Comparison of ENCODE assay signal across 33 mouse cellular contexts in the genomic region with DNA sequence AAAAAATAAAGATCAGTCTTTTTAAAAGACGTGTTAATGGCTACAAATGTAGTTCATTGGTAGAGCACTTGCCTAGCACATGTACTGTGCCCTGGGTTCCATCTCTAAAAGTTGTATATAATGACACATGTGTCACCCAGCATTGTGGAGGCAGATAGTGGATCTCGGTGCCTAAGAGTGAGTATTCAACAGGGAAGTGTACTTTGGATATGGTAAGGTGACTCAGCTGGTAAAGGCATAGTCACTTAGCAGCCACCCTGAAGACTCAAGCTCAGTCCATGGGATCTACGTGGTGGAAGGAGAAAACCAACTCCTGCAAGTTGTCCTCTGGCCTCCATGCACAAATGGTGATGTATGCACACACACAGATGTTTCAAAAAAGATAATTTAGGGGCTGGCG. TPM values are rescaled to one million over a fixed set of nuclear protein-coding genes. Genes with fewer than 3 reads are reported as not detected.
A peak's percentile ranks its signal among the peaks of the same experiment; 100 is the strongest.
DNase-seq lines count a peak whose midpoint lies in the region; ATAC-seq and TF ChIP-seq lines count a peak whose summit lies in the region.
"Had no signal": no experiment of that assay in that cellular context is flagged by ENCODE, and none has a peak within 500 bp of the region (broad histone marks: within the 10 kb centered on the region; RNA-seq: fewer than 3 reads in every experiment).

No protein-coding gene starts in this region.

- no peak for TF ChIP-seq EP300 in liver, postnatal 0 days (IDR thresholded peaks at IDR 0.05; ENCODE audit: low read depth)
- TF ChIP-seq EP300 in MEL (IDR thresholded peaks at IDR 0.05; ENCODE audit: low read depth in 1 of 2, low read length in 2 of 2): no peak
- no peak for TF ChIP-seq EP300 in liver, embryonic 14.5 days (IDR thresholded peaks at IDR 0.05; ENCODE audit: low read depth)

- no peak for TF ChIP-seq POLR2A in MEL (IDR thresholded peaks at IDR 0.05; ENCODE audit: control insufficient read depth in 1 of 2, insufficient read depth in 1 of 2, low read depth in 1 of 2, low read length in 2 of 2, poor library complexity in 1 of 2)

- H3K9me3 ChIP-seq in liver, embryonic 12.5 days (replicated peaks): no peaks in the 10 kb centered on the region
- no peaks in the 10 kb centered on the region for H3K9me3 ChIP-seq in liver, postnatal 0 days (ENCODE audit: low read length)
- H3K9me3 ChIP-seq in MEL (replicated peaks; ENCODE audit: insufficient read depth, low read length): no peaks in the 10 kb centered on the region
- H3K9me3 ChIP-seq in liver, embryonic 14.5 days (ENCODE audit: control insufficient read depth, low read length): no peaks in the 10 kb centered on the region; the same call in 1 of the 2 replicates
- H3K9me3 ChIP-seq: embryonic facial prominence, embryonic 15.5 days had no signal

- intact Hi-C loops in heart, postnatal 36 days (cut with DNase I): loop anchor here (5.0 kb wide), 1 partner anchor 62 kb away; no protein-coding TSS in a partner anchor

- peak; percentile 80 for DNase-seq in heart, adult 11 months
- DNase-seq in heart, postnatal 36 days: no peak
- DNase-seq in liver, postnatal 0 days: no peak
- peak; percentile 34 for DNase-seq in MEL (ENCODE audit: low read depth, low spot score)
- no peak for DNase-seq in liver, embryonic 14.5 days (ENCODE audit: low read depth in 3 of 3, low spot score in 3 of 3)
- no peak for DNase-seq in spleen, adult 18-20 months
- DNase-seq: adrenal gland, adult 8-10 months; adrenal gland, postnatal 25 days; B cell, adult 2 months; cerebellum, adult 11 months; cerebellum, adult 18-20 months; cerebellum, adult 8-10 months; cerebellum, adult 9-11 months; cerebellum, postnatal 14 days; cerebellum, postnatal 36 days; embryo, embryonic 11 days had no signal

- no peak overlapping the region for H3K9ac ChIP-seq in liver, embryonic 12.5 days
- H3K9ac ChIP-seq in liver, postnatal 0 days (replicated peaks): no peak overlapping the region
- H3K9ac ChIP-seq in MEL (ENCODE audit: control insufficient read depth, low read depth, low read length, poor library complexity, severe bottlenecking): no peak overlapping the region
- no peak overlapping the region for H3K9ac ChIP-seq in liver, embryonic 14.5 days (replicated peaks)
- H3K9ac ChIP-seq: embryonic facial prominence, embryonic 13.5 days; embryonic facial prominence, embryonic 15.5 days; forebrain, embryonic 12.5 days had no signal

- peaks cover 73% of the 10 kb centered on the region for H3K36me3 ChIP-seq in liver, embryonic 12.5 days
- H3K36me3 ChIP-seq in liver, postnatal 0 days (replicated peaks; ENCODE audit: insufficient read depth, low read length): peaks cover 56% of the 10 kb centered on the region
- peaks cover 0 to 45% of the 10 kb centered on the region in 2 experiments; a peak in 2 of 4 replicates for H3K36me3 ChIP-seq in MEL (ENCODE audit: control insufficient read depth in 1 of 2, insufficient read depth in 2 of 2, low read length in 2 of 2)
- H3K36me3 ChIP-seq in liver, embryonic 14.5 days (replicated peaks; ENCODE audit: control insufficient read depth, insufficient read depth, low read depth): peaks cover 52% of the 10 kb centered on the region

- 61% methylated on average over 4 of the region's 4 CpGs for WGBS in liver, embryonic 12.5 days (ENCODE audit: insufficient replicate concordance)
- 79% methylated on average over 4 of the region's 4 CpGs for WGBS in liver, postnatal 0 days (ENCODE audit: insufficient replicate concordance)
- WGBS in liver, embryonic 14.5 days (ENCODE audit: insufficient replicate concordance): 58% methylated on average over 4 of the region's 4 CpGs

- no peak overlapping the region for H3K4me3 ChIP-seq in liver, embryonic 12.5 days
- no peak overlapping the region for H3K4me3 ChIP-seq in liver, postnatal 0 days (ENCODE audit: low read depth, low read length)
- no peak overlapping the region for H3K4me3 ChIP-seq in MEL (ENCODE audit: control insufficient read depth in 1 of 2, insufficient read depth in 1 of 2, low read depth in 2 of 2, low read length in 2 of 2)
- H3K4me3 ChIP-seq in liver, embryonic 14.5 days (ENCODE audit: insufficient read depth in 1 of 2, low read depth in 2 of 2, low read length in 2 of 2): no peak overlapping the region
- H3K4me3 ChIP-seq: embryonic facial prominence, embryonic 13.5 days; embryonic facial prominence, embryonic 15.5 days; erythroblast, embryonic 14.5 days; forebrain, embryonic 10.5 days; forebrain, embryonic 12.5 days had no signal

- no peaks in the 10 kb centered on the region for H3K79me2 ChIP-seq in MEL (ENCODE audit: control insufficient read depth, insufficient read depth, low read length, poor library complexity)

- no peak for TF ChIP-seq CTCF in liver, postnatal 0 days (IDR thresholded peaks at IDR 0.05; ENCODE audit: low read depth)
- TF ChIP-seq CTCF in MEL (IDR thresholded peaks at IDR 0.05 in 2 of 3, conservative IDR thresholded peaks at IDR 0.05 in 1 of 3; ENCODE audit: control insufficient read depth in 1 of 3, insufficient read depth in 1 of 3, low read depth in 2 of 3, low read length in 3 of 3, poor library complexity in 1 of 3, severe bottlenecking in 1 of 3): no peak
- TF ChIP-seq CTCF in liver, embryonic 14.5 days (IDR thresholded peaks at IDR 0.05; ENCODE audit: low read depth): no peak

- no peak overlapping the region for H3K4me2 ChIP-seq in liver, embryonic 12.5 days
- no peak overlapping the region for H3K4me2 ChIP-seq in liver, postnatal 0 days (ENCODE audit: low read depth, low read length)
- no peak overlapping the region for H3K4me2 ChIP-seq in liver, embryonic 14.5 days (ENCODE audit: low read depth)
- H3K4me2 ChIP-seq: embryonic facial prominence, embryonic 13.5 days; embryonic facial prominence, embryonic 15.5 days; forebrain, embryonic 12.5 days had no signal

- no peaks in the 10 kb centered on the region for H3K27me3 ChIP-seq in liver, embryonic 12.5 days (replicated peaks)
- H3K27me3 ChIP-seq in liver, postnatal 0 days (ENCODE audit: insufficient read depth, low read length): no peaks in the 10 kb centered on the region
- no peaks in the 10 kb centered on the region for H3K27me3 ChIP-seq in MEL (ENCODE audit: control insufficient read depth in 1 of 2, insufficient read depth in 2 of 2, low read length in 2 of 2)
- no peaks in the 10 kb centered on the region for H3K27me3 ChIP-seq in liver, embryonic 14.5 days (ENCODE audit: control insufficient read depth, insufficient read depth, low read length)
- H3K27me3 ChIP-seq: embryonic facial prominence, embryonic 13.5 days; embryonic facial prominence, embryonic 15.5 days; forebrain, embryonic 12.5 days; Patski had no signal

- H3K27ac ChIP-seq in liver, embryonic 12.5 days: peak overlapping the region; percentile 17; the same call in 1 of the 2 replicates
- H3K27ac ChIP-seq in liver, postnatal 0 days (ENCODE audit: low read depth): no peak overlapping the region
- no peak overlapping the region for H3K27ac ChIP-seq in MEL (ENCODE audit: control insufficient read depth, low read depth, low read length)
- H3K27ac ChIP-seq in liver, embryonic 14.5 days: no peak overlapping the region
- H3K27ac ChIP-seq: embryonic facial prominence, embryonic 13.5 days; embryonic facial prominence, embryonic 15.5 days; forebrain, embryonic 10.5 days; forebrain, embryonic 12.5 days had no signal

- peak; percentile 35; the same call in 1 of the 2 replicates for ATAC-seq in liver, embryonic 12.5 days
- no peak for ATAC-seq in liver, postnatal 0 days
- peak; percentile 28; the same call in 1 of the 2 replicates for ATAC-seq in liver, embryonic 14.5 days (ENCODE audit: insufficient read depth)
- no peak for ATAC-seq in CD4-positive, CD25-positive, alpha-beta regulatory T cell, adult 4 months
- ATAC-seq: activated CD4-positive, CD25-positive, alpha-beta regulatory T cell, adult 4 months; forebrain, embryonic 14.5 days; Patski had no signal

- H3K4me1 ChIP-seq in liver, embryonic 12.5 days: peaks cover 17% of the 10 kb centered on the region
- H3K4me1 ChIP-seq in liver, postnatal 0 days (ENCODE audit: insufficient read depth): no peaks in the 10 kb centered on the region
- H3K4me1 ChIP-seq in MEL (ENCODE audit: control insufficient read depth in 1 of 2, insufficient read depth in 2 of 2, low read length in 2 of 2): 0 out of 4 replicates have a peak, but pooled peaks cover 0 to 3% of the 10 kb centered on the region in 2 experiments
- peaks cover 0 to 5% of the 10 kb centered on the region in 2 experiments; a peak in 1 of 4 replicates for H3K4me1 ChIP-seq in liver, embryonic 14.5 days (replicated peaks; ENCODE audit: control insufficient read depth in 2 of 2, insufficient read depth in 2 of 2, low read length in 1 of 2)
- H3K4me1 ChIP-seq: embryonic facial prominence, embryonic 13.5 days; embryonic facial prominence, embryonic 15.5 days; forebrain, embryonic 10.5 days; forebrain, embryonic 12.5 days had no signal

- no peak for TF ChIP-seq RAD21 in MEL (IDR thresholded peaks at IDR 0.05; ENCODE audit: low read depth, low read length)

TF ChIP-seq in MEL, 35 proteins besides CTCF, POLR2A, EP300 and RAD21 (continues in another document):
- TF ChIP-seq BHLHE40 (IDR thresholded peaks at IDR 0.05; ENCODE audit: borderline replicate concordance, low read depth, low read length): no peak
- no peak for TF ChIP-seq SMC3 (IDR thresholded peaks at IDR 0.05; ENCODE audit: low read depth, low read length)
- TF ChIP-seq TAL1 (IDR thresholded peaks at IDR 0.05; ENCODE audit: low read length): 0 out of 2 replicates have a peak, but pooled peaks have one; percentile 8

RNA-seq across cellular contexts. Expression of a gene that starts 20.9 kb away (rescaled TPM):
- not detected for total RNA-seq in heart, postnatal 36 days (2021)
- polyA plus RNA-seq in liver, embryonic 12.5 days (2016; fragmentation: Nextera tagmentation; extraction: Ambion mirVana): not detected in 2 replicates
- polyA plus RNA-seq in liver, postnatal 0 days (2015; fragmentation: Nextera tagmentation; extraction: Ambion mirVana): not detected in 2 replicates
- not detected in 2 replicates for total RNA-seq in MEL (2012; rRNA removed)
- not detected for polyA plus RNA-seq in MEL (2012; ENCODE audit: insufficient read depth in 1 of 2, insufficient read length in 2 of 2, low read depth in 1 of 2, low replicate concordance in 2 of 2, missing spikeins in 1 of 2)
- not detected in 2 replicates for polyA plus RNA-seq in liver, embryonic 14.5 days (2012; rRNA removed)
- polyA plus RNA-seq in liver, embryonic 14.5 days (2014; fragmentation: Nextera tagmentation; extraction: Ambion mirVana): not detected in 2 replicates
- polyA plus RNA-seq in CD4-positive, CD25-positive, alpha-beta regulatory T cell, adult 4 months (2017; shearing (Covaris generic)): not detected
- total RNA-seq: adrenal gland, adult 18-20 months; adrenal gland, adult 8-10 months; adrenal gland, postnatal 25 days; adrenal gland, postnatal 4 days; common myeloid progenitor, adult 5-6 weeks; ES-E14 had no signal
- polyA plus RNA-seq: activated CD4-positive, CD25-positive, alpha-beta regulatory T cell, adult 4 months; brain, embryonic 14.5 days; embryonic facial prominence, embryonic 11.5 days; embryonic facial prominence, embryonic 13.5 days; embryonic facial prominence, embryonic 15.5 days; erythroblast, embryonic 14.5 days; forebrain, embryonic 10.5 days; forebrain, embryonic 12.5 days; forebrain, embryonic 14.5 days; forebrain, embryonic 16.5 days; Patski had no signal

RNA-seq across cellular contexts. Expression of a gene that starts 26.0 kb away (rescaled TPM):
- 10 to 100 TPM; 52.5 to 55.2 TPM for total RNA-seq in heart, postnatal 36 days (2021)
- polyA plus RNA-seq in liver, embryonic 12.5 days (2016; fragmentation: Nextera tagmentation; extraction: Ambion mirVana): 59.1 and 60.2 TPM in 2 replicates
- 23.2 and 24.3 TPM in 2 replicates for polyA plus RNA-seq in liver, postnatal 0 days (2015; fragmentation: Nextera tagmentation; extraction: Ambion mirVana)
- total RNA-seq in MEL (2012; rRNA removed): 78.2 and 89.5 TPM in 2 replicates
- polyA plus RNA-seq in MEL (2012; ENCODE audit: insufficient read depth in 1 of 2, insufficient read length in 2 of 2, low read depth in 1 of 2, low replicate concordance in 2 of 2, missing spikeins in 1 of 2): 100 to 1,000 TPM; 102 to 113 TPM
- 18.8 and 24.0 TPM in 2 replicates for polyA plus RNA-seq in liver, embryonic 14.5 days (2012; rRNA removed)
- 37.5 and 41.6 TPM in 2 replicates for polyA plus RNA-seq in liver, embryonic 14.5 days (2014; fragmentation: Nextera tagmentation; extraction: Ambion mirVana)
- 10 to 100 TPM in 1 of 2 experiments, 1 to 10 TPM in 1; 9.5 to 14.3 TPM for polyA plus RNA-seq in CD4-positive, CD25-positive, alpha-beta regulatory T cell, adult 4 months (2017; shearing (Covaris generic))

Comparison
In these comparisons a context has a peak if more than half of its experiments do, and no peak if none do; other contexts are left out.
1. DNase-seq: peak in heart, adult 11 months (single experiment) and MEL (single experiment); none in heart, postnatal 36 days (0 of 2), liver, postnatal 0 days (single experiment), liver, embryonic 14.5 days (0 of 3) and spleen, adult 18-20 months (0 of 2).
2. ATAC-seq: peak in liver, embryonic 12.5 days (single experiment) and liver, embryonic 14.5 days (single experiment); none in liver, postnatal 0 days (single experiment) and CD4-positive, CD25-positive, alpha-beta regulatory T cell, adult 4 months (single experiment).